Mouse (Mus musculus): ENCODE measurements at regions not wholly inside any gene's neighbourhood (a gene's known extent, or its start where the extent isn't known, plus 50 kb on each side); places are given as distances from the start of the nearest gene placed in this dataset.

GRCm38 (mm10) chr16:19882961-19883360 lies 99.9 kb downstream of the Klhl6 start:
- peaks cover 5% of the 10 kb centered on the region; the same call in 1 of the 2 replicates for H3K4me1 ChIP-seq (ENCODE audit: control insufficient read depth, insufficient read depth, low read length)
- TF ChIP-seq CTCF (IDR thresholded peaks at IDR 0.05; ENCODE audit: insufficient read depth, low read length): no peak
- TF ChIP-seq POLR2A (IDR thresholded peaks at IDR 0.05; ENCODE audit: borderline replicate concordance, extremely low read depth, low read depth, low read length): no peak
- WGBS: 81% methylated on average over 3 of the region's 3 CpGs
- DNase-seq: no peak
- H3K4me3 ChIP-seq (replicated peaks; ENCODE audit: extremely low read depth, low read depth, low read length): no peak overlapping the region

- WGBS: 42% methylated on average over 9 of the region's 9 CpGs
- peaks cover 5% of the 10 kb centered on the region; the same call in 1 of the 2 replicates for H3K4me1 ChIP-seq (ENCODE audit: control insufficient read depth, insufficient read depth, low read length)
- no peak for DNase-seq
- TF ChIP-seq CTCF (IDR thresholded peaks at IDR 0.05; ENCODE audit: insufficient read depth, low read length) (no peak), POLR2A (IDR thresholded peaks at IDR 0.05; ENCODE audit: borderline replicate concordance, extremely low read depth, low read depth, low read length) (no peak)
- no peak overlapping the region for H3K4me3 ChIP-seq (replicated peaks; ENCODE audit: extremely low read depth, low read depth, low read length)
These were observed 98.9 kb downstream of the Klhl6 start for GRCm38 (mm10) chr16:19883776-19884513.

DNA sequence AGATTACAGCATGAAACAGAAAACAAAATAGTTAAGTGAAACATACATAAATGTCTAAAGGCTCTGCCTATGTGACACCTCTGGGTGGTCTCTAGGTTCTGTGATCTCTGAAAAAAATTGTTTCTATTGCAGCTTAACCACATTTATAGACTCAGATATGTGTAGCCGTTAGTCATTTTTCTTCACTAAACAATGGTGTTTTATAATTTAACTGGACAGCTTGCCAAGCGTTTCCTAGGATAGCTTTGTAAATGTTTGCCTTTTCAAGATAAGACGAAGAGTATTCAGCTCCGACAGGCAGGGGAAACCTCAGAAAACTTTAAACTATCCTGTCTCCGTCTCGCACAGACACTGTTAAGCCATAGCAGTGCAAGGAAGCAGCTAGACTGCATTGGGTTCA lies 98.3 kb downstream of the Klhl6 start:
- WGBS: 13% methylated on average over 6 of the region's 6 CpGs
- H3K4me3 ChIP-seq (replicated peaks; ENCODE audit: extremely low read depth, low read depth, low read length): no peak overlapping the region
- TF ChIP-seq CTCF (IDR thresholded peaks at IDR 0.05; ENCODE audit: insufficient read depth, low read length): no peak
- no peak for TF ChIP-seq POLR2A (IDR thresholded peaks at IDR 0.05; ENCODE audit: borderline replicate concordance, extremely low read depth, low read depth, low read length)
- H3K4me1 ChIP-seq (ENCODE audit: control insufficient read depth, insufficient read depth, low read length): peaks cover 5% of the 10 kb centered on the region; the same call in 1 of the 2 replicates
- DNase-seq: no peak

DNA sequence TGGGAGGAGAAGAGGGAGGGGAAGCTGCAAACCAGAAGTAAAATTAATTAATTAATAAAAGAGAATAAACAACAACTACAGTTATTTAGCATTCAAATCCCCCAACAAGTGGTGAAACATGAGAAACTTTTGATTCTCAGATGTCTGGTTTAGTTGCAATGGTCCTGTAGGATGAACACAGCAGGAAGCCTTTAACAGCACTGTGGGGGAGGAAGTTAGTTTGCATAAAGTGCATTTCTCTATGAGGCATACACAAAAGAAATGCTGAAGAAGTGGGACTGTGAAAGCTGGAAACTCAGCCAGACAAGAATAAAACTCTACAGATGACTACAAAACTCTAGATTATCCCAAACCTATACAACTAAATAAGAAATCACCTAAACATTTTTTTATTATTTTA lies 96.2 kb downstream of the Klhl6 start:
- TF ChIP-seq CTCF (IDR thresholded peaks at IDR 0.05; ENCODE audit: insufficient read depth, low read length) (no peak), POLR2A (IDR thresholded peaks at IDR 0.05; ENCODE audit: borderline replicate concordance, extremely low read depth, low read depth, low read length) (no peak)
- Histone ChIP-seq H3K4me1 (ENCODE audit: control insufficient read depth, insufficient read depth, low read length) (peaks cover 5% of the 10 kb centered on the region; the same call in 1 of the 2 replicates), H3K4me3 (replicated peaks; ENCODE audit: extremely low read depth, low read depth, low read length) (no peak overlapping the region)
- DNase-seq: no peak

DNA sequence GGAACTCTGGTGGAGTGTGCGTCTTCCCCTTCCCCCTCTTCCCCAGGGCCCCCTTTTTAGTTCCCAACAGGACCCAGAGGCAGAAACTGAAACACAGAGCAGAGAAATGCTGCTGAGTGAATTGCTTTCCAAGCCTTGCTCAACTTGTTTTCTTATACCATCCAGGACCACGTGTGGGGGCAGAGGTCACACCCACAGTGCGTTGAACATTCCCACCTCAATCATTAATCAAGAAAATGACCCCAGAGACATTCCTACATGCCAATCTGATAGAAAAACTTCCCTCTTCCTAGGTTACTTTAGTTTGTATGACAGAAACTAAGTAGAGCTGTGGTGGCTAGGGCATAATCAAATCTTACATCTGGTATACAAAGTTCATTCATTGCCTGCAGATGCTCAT lies 93.3 kb downstream of the Klhl6 start:
- Histone ChIP-seq H3K4me1 (ENCODE audit: control insufficient read depth, insufficient read depth, low read length) (no peaks in the 10 kb centered on the region), H3K4me3 (replicated peaks; ENCODE audit: extremely low read depth, low read depth, low read length) (no peak overlapping the region)
- DNase-seq: no peak
- 49% methylated on average over 3 of the region's 3 CpGs for WGBS
- TF ChIP-seq CTCF (IDR thresholded peaks at IDR 0.05; ENCODE audit: insufficient read depth, low read length) (no peak), POLR2A (IDR thresholded peaks at IDR 0.05; ENCODE audit: borderline replicate concordance, extremely low read depth, low read depth, low read length) (no peak)

GRCm38 (mm10) chr16:19891441-19891840 lies 91.4 kb downstream of the Klhl6 start:
- no peak overlapping the region for H3K4me3 ChIP-seq (replicated peaks; ENCODE audit: extremely low read depth, low read depth, low read length)
- TF ChIP-seq POLR2A (IDR thresholded peaks at IDR 0.05; ENCODE audit: borderline replicate concordance, extremely low read depth, low read depth, low read length): no peak
- no peak for DNase-seq
- 81% methylated on average over 3 of the region's 3 CpGs for WGBS
- H3K4me1 ChIP-seq (ENCODE audit: control insufficient read depth, insufficient read depth, low read length): no peaks in the 10 kb centered on the region

DNA sequence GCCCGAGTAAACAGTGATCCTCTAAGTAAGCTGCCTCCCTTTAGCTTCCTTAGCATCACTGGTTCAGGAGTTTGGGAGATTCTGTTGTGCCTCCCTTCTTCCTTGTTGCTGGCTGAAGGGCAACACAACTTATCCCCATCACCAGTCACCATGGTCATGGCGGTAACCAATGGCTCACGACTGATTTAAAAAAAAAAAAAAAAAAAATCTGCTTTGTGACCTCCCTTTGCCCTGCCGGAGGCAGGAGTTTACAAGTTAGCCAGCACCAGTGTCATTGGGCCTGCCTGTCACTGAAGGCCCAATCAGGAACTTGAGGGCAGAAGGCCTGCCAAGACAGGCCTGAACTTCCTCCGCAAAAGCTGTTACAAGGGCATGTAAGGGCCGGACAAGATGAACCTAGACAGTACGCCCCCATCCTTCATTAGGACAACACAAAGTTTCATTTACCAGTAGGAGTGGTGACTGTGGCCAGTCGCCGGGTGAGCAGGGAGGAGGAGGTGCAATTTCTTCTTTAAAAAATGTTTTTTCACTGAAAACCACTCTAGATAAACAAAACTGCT lies 88.3 kb downstream of the Klhl6 start:
- DNase-seq: no peak
- no peak for TF ChIP-seq POLR2A (IDR thresholded peaks at IDR 0.05; ENCODE audit: borderline replicate concordance, extremely low read depth, low read depth, low read length)
- no peak for TF ChIP-seq CTCF (IDR thresholded peaks at IDR 0.05; ENCODE audit: insufficient read depth, low read length)
- Histone ChIP-seq H3K4me1 (ENCODE audit: control insufficient read depth, insufficient read depth, low read length) (no peaks in the 10 kb centered on the region), H3K4me3 (replicated peaks; ENCODE audit: extremely low read depth, low read depth, low read length) (no peak overlapping the region)
- WGBS: 80% methylated on average over 9 of the region's 9 CpGs

All from lung, adult 2 months (tissue).